Mouse (Mus musculus) CH12.LX (cell line): Measurements from ENCODE around the gene Usp40. TPM values are rescaled to one million over a fixed set of nuclear protein-coding genes. Genes with fewer than 3 reads are reported as not detected.
A peak's percentile ranks its signal among the peaks of the same experiment; 100 is the strongest.

Experiments used
- DNase-seq: peaks from one replicate; pipeline ENCODE4 v3.0.0-alpha.2; 2013; ENCODE audit errors: extremely low read depth
- H3K27ac ChIP-seq: 2 replicates; pipeline ENCODE4 v1.5.1; 2012; ENCODE audit warnings: low read depth, mild to moderate bottlenecking, control low read depth, moderate library complexity; ENCODE audit not compliant: insufficient read depth
- H3K27me3 ChIP-seq: replicated peaks from 2 replicates; pipeline ENCODE3; 2012; ENCODE audit warnings: inconsistent platforms
- H3K36me3 ChIP-seq, 2 experiments: replicated peaks in 1 of 2; 2 replicates each; pipeline versions ENCODE3 to v1.6.1; 2012; ENCODE audit warnings: inconsistent platforms in 1 of 2, low read length in 1 of 2, mild to moderate bottlenecking in 1 of 2, mixed read lengths in 1 of 2, moderate library complexity in 1 of 2; ENCODE audit not compliant: control insufficient read depth in 1 of 2, insufficient read depth in 1 of 2
- H3K4me1 ChIP-seq, 2 experiments: 2 replicates each; pipeline ENCODE4 v1.6.1; 2012; ENCODE audit warnings: inconsistent platforms in 1 of 2, moderate library complexity in 1 of 2; ENCODE audit not compliant: insufficient read depth in 2 of 2, control insufficient read depth in 1 of 2
- H3K4me2 ChIP-seq: 2 replicates; pipeline ENCODE4 v1.6.1; 2012; ENCODE audit warnings: low read depth, mild to moderate bottlenecking, control low read depth; ENCODE audit not compliant: poor library complexity, insufficient read depth, severe bottlenecking
- H3K4me3 ChIP-seq, 3 experiments: fragments of 150-350 bp in 1 of 3; sonication (generic) in 1 of 3; replicated peaks in 1 of 3; 2 replicates each; pipeline versions ENCODE3 to v1.5.1; 2011 to 2012; ENCODE audit warnings: low read depth in 2 of 3, low read length in 2 of 3, mild to moderate bottlenecking in 2 of 3, moderate library complexity in 2 of 3, control low read depth in 1 of 3, improper control_type of control experiment in 1 of 3, inconsistent platforms in 1 of 3, mixed read lengths in 1 of 3; ENCODE audit not compliant: poor library complexity in 1 of 3
- H3K79me2 ChIP-seq: replicated peaks from 2 replicates; pipeline ENCODE4 v1.6.1; 2012; ENCODE audit warnings: mild to moderate bottlenecking, moderate library complexity; ENCODE audit not compliant: control insufficient read depth, poor library complexity, insufficient read depth, severe bottlenecking; ENCODE audit errors: extremely low read depth
- H3K9ac ChIP-seq: 2 replicates; pipeline ENCODE4 v1.6.1; 2012; ENCODE audit warnings: low read depth, mild to moderate bottlenecking, control low read depth, moderate library complexity; ENCODE audit not compliant: insufficient read depth
- H3K9me3 ChIP-seq: replicated peaks from 2 replicates; pipeline ENCODE3; 2012; ENCODE audit warnings: low read length, inconsistent platforms, mixed read lengths
- BHLHE40 ChIP-seq: IDR thresholded peaks from 2 replicates; pipeline ENCODE4 v1.6.1; 2011; ENCODE audit warnings: mild to moderate bottlenecking, low read depth, low read length, improper control_type of control experiment
- CHD2 ChIP-seq: IDR thresholded peaks from 2 replicates; pipeline ENCODE4 v1.6.1; 2011; ENCODE audit warnings: low read length, improper control_type of control experiment
- CTCF ChIP-seq, 2 experiments: IDR thresholded peaks in 1 of 2; conservative IDR thresholded peaks in 1 of 2; 2 replicates each; pipeline ENCODE4 v1.5.1; 2011 to 2012; ENCODE audit warnings: low read depth in 2 of 2, low read length in 2 of 2, improper control_type of control experiment in 1 of 2, inconsistent platforms in 1 of 2, mild to moderate bottlenecking in 1 of 2, moderate library complexity in 1 of 2
- E2F4 ChIP-seq: IDR thresholded peaks from 2 replicates; pipeline ENCODE4 v1.6.1; 2011; ENCODE audit warnings: low read depth, low read length, improper control_type of control experiment; ENCODE audit not compliant: insufficient replicate concordance
- EP300 ChIP-seq: IDR thresholded peaks from 2 replicates; pipeline ENCODE4 v1.6.1; 2011; ENCODE audit warnings: low read length, improper control_type of control experiment
- ETS1 ChIP-seq: conservative IDR thresholded peaks from 2 replicates; pipeline ENCODE4 v1.6.1; 2012; ENCODE audit warnings: low read depth, mild to moderate bottlenecking, inconsistent platforms, low read length, improper control_type of control experiment, moderate library complexity
- JUND ChIP-seq: conservative IDR thresholded peaks from 2 replicates; pipeline ENCODE4 v1.6.1; 2011; ENCODE audit warnings: low read depth, low read length, improper control_type of control experiment
- MAX ChIP-seq: IDR thresholded peaks from 2 replicates; pipeline ENCODE4 v1.6.1; 2011; ENCODE audit warnings: low read length, improper control_type of control experiment
- MEF2A ChIP-seq: IDR thresholded peaks from 2 replicates; pipeline ENCODE4 v1.6.1; 2014; ENCODE audit warnings: low read depth, mild to moderate bottlenecking, inconsistent platforms, low read length, improper control_type of control experiment, borderline replicate concordance
- MXI1 ChIP-seq: IDR thresholded peaks from 2 replicates; pipeline ENCODE4 v1.6.1; 2011; ENCODE audit warnings: mild to moderate bottlenecking, low read depth, low read length, improper control_type of control experiment
- MYC ChIP-seq: IDR thresholded peaks from 2 replicates; pipeline ENCODE4 v1.6.1; 2011; ENCODE audit warnings: low read depth, mild to moderate bottlenecking, improper control_type of control experiment, low read length
- NELFE ChIP-seq: IDR thresholded peaks from 2 replicates; pipeline ENCODE4 v1.6.1; 2011; ENCODE audit warnings: low read depth, low read length, improper control_type of control experiment
- PAX5 ChIP-seq: IDR thresholded peaks from 2 replicates; pipeline ENCODE4 v1.6.1; 2012; ENCODE audit warnings: low read length, inconsistent platforms, mixed read lengths
- POLR2A ChIP-seq: IDR thresholded peaks from 2 replicates; pipeline ENCODE4 v1.6.1; 2011; ENCODE audit warnings: low read depth, mild to moderate bottlenecking, improper control_type of control experiment, low read length
- RAD21 ChIP-seq: IDR thresholded peaks from 2 replicates; pipeline ENCODE4 v1.6.1; 2011; ENCODE audit warnings: low read depth, mild to moderate bottlenecking, low read length, improper control_type of control experiment, moderate library complexity
- SMC3 ChIP-seq: IDR thresholded peaks from 2 replicates; pipeline ENCODE4 v1.6.1; 2011; ENCODE audit warnings: low read depth, low read length, improper control_type of control experiment
- TBP ChIP-seq: conservative IDR thresholded peaks from 2 replicates; pipeline ENCODE4 v1.6.1; 2011; ENCODE audit warnings: low read depth, low read length, improper control_type of control experiment
- TCF12 ChIP-seq: IDR thresholded peaks from 2 replicates; pipeline ENCODE4 v1.6.1; 2014; ENCODE audit warnings: low read depth, mild to moderate bottlenecking, inconsistent platforms, low read length, improper control_type of control experiment
- USF2 ChIP-seq: conservative IDR thresholded peaks from 2 replicates; pipeline ENCODE4 v1.6.1; 2011; ENCODE audit warnings: low read depth, low read length, improper control_type of control experiment
- ZC3H11A ChIP-seq: IDR thresholded peaks from 2 replicates; pipeline ENCODE4 v1.6.1; 2012; ENCODE audit warnings: low read depth, mild to moderate bottlenecking, inconsistent platforms, low read length, improper control_type of control experiment
- dilution Hi-C: fragments of 300-500 bp; cut with MboI; formaldehyde crosslinking; loops from 2 replicates; pipeline ENCODE4 v1.14.3; 2020; ENCODE audit warnings: low sequenced_read_pairs; ENCODE audit not compliant: extremely low pct_unique_long_range_greater_than_20kb, extremely low pct_ligation_motif_present
- in situ Hi-C: fragments of 300-500 bp; cut with MboI; formaldehyde crosslinking; loops from 3 replicates; pipeline ENCODE4 v1.14.3; 2019; ENCODE audit warnings: low sequenced_read_pairs, low pct_ligation_motif_present, low pct_unique_long_range_greater_than_20kb, mixed read lengths
- polyA plus RNA-seq: library from polyadenylated mRNA; unstranded; fragments of >175 nt; gene quantifications from 2 replicates; pipeline ENCODE4 v1.2.1, GENCODE M21; 2012; ENCODE audit warnings: low read depth; ENCODE audit not compliant: insufficient read length
- total RNA-seq, 2 experiments: library from RNA; depleted of rRNA; stranded (reverse); fragments of 300-350 nt in 1 of 2; fragments of >200 nt in 1 of 2; gene quantifications; 2 replicates each; pipeline ENCODE4 v1.2.3; 2012 to 2014

The Usp40 gene
- total and polyA plus RNA-seq, 3 experiments, result 12.7 to 15.4 (median 14.8) TPM

DNA sequence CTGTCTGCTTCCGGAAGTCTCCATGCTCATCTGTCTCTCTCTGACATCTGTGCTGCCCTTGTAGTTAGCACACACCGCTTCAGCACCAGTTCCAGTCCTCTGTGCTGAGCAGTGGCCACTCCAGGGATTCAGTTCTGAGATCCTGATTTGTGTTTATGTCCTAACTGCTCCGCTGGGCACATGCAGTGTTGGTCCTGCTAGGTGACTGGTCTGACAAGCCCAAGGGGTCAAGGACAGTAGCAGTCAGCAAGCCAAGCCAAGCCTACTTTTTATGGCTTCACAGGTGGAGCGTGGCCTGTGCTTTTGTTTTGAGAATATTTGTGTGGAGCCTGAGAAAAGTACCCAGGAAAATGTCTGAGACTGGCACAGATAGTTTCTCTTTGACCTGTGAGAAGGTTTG lies 83.5 kb downstream of the Usp40 start:
- Histone ChIP-seq H3K27me3 (no peaks in the 10 kb centered on the region), H3K4me2 (no peak overlapping the region), H3K9me3 (no peaks in the 10 kb centered on the region), H3K9ac (no peak overlapping the region), H3K36me3 (peaks cover 82 to 100% of the 10 kb centered on the region in 2 experiments), H3K27ac (no peak overlapping the region), H3K79me2 (no peaks in the 10 kb centered on the region; the same call in 1 of the 2 replicates), H3K4me1 (no peaks in the 10 kb centered on the region), H3K4me3 (no peak overlapping the region)
- in situ Hi-C loops (loop anchor here (10.0 kb wide), 1 partner anchor 160 kb away; no protein-coding TSS in a partner anchor), dilution Hi-C loops (no loop called here)
- TF ChIP-seq CTCF (conservative IDR thresholded peaks at IDR 0.05 in 1 of 2, IDR thresholded peaks at IDR 0.05 in 1 of 2; ENCODE audit: low read depth in 2 of 2, low read length in 2 of 2), result no peak
- TF ChIP-seq SMC3, result no peak
- TF ChIP-seq TBP, result no peak
- TF ChIP-seq CHD2, result no peak
- no peak for DNase-seq

DNA sequence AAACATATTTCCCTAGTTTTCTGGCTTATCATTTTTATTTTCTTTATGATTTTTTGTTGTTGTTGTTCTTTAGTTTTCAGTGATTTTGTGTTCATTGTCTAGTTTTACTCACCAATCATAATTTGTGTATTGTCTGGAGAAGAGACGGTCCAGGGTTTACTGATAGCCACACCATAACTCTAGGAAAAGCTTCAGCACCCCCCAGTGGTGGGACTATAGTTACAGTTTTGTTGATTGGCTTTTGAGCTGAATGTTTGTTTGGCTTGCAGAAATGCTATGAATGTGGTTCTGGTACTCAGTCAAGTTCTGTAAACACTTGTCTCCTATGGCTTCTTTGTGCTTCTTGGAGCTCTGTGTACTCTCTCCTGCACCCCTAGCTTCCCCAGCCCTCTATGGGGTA lies 85.7 kb downstream of the Usp40 start:
- Histone ChIP-seq H3K27me3 (no peaks in the 10 kb centered on the region), H3K9me3 (no peaks in the 10 kb centered on the region), H3K4me1 (no peaks in the 10 kb centered on the region), H3K36me3 (peaks cover 85 to 100% of the 10 kb centered on the region in 2 experiments), H3K27ac (no peak overlapping the region), H3K4me3 (no peak overlapping the region), H3K79me2 (no peaks in the 10 kb centered on the region), H3K4me2 (no peak overlapping the region), H3K9ac (no peak overlapping the region)
- dilution Hi-C loops (no loop called here), in situ Hi-C loops (loop anchor here (10.0 kb wide), 1 partner anchor 158 kb away; no protein-coding TSS in a partner anchor)
- DNase-seq, result peak; percentile 35
- TF ChIP-seq SMC3 (peak; percentile 62), POLR2A (no peak), EP300 (no peak), TCF12 (no peak), MXI1 (no peak), BHLHE40 (no peak), RAD21 (peak; percentile 79), MYC (no peak), ZC3H11A (0 out of 2 replicates have a peak, but pooled peaks have one; percentile 5), JUND (no peak), E2F4 (no peak), USF2 (no peak), NELFE (no peak), ETS1 (no peak), MEF2A (no peak), MAX (no peak), CTCF (conservative IDR thresholded peaks at IDR 0.05 in 1 of 2, IDR thresholded peaks at IDR 0.05 in 1 of 2; ENCODE audit: low read depth in 2 of 2, low read length in 2 of 2) (peak; percentile 17 to 73; a peak in 2 of 4 replicates), PAX5 (no peak)
